Mouse (Mus musculus): ENCODE data around the gene Gpr143. TPM values are rescaled to one million over a fixed set of nuclear protein-coding genes. Genes with fewer than 3 reads are reported as not detected.

Gene Gpr143
- total RNA-seq, 2 experiments from 2014 or later, result 0.58 TPM; not detected in 1

DNA sequence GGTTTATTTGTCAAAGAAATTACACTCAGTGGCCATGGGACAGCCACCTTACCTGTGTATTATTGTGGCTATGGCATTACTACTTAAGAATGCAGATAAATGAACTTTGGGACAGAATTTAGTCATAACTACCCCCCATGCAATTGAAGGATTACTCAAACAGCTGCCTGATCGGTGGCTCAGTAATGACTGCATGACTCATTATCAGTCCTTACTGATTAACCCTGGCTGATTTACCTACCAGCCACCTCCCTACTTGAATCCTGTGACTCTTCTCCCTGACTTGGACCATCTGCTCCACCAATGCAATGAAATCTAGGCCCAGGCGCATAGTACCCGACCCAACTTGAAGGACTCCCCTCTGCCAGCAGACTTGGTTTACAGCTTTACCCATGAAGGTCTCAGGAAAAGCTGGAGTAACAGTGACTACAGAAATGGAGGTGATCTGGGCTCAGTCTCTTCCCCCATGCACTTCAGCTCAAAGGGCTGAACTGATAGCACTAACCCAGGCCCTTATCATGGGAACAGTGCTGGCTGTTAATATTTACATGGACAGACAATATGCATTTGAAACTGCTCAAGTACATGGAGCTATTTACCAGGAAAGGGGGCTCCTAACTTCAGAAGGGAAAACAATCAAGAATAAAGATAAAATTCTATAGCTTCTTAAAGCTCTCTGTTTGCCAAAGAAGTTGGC, 73.5 kb downstream of the Gpr143 start:
- intact Hi-C loops (cut with DNase I), result no loop called here
- DNase-seq, result no peak

Other genes starting within 250 kb of the Gpr143 start
- not detected for gene Cldn34a, start 218.6 kb upstream of the Gpr143 start, total RNA-seq (2021)
- 100 to 1,000 TPM; 158 to 169 TPM for gene Shroom2, start 12.5 kb upstream of the Gpr143 start, total RNA-seq (2021)
- 1 to 10 TPM; 2.8 to 3.3 TPM for gene Usp51, start 224.5 kb downstream of the Gpr143 start, total RNA-seq (2021)